In genomic region chr15:90896480-90896879, GRCm38 (mm10) we compare ENCODE assay signal across 17 mouse cellular contexts.
"Had no signal": no experiment of that assay in that cellular context is flagged by ENCODE, and none has a peak within 500 bp of the region (broad histone marks: within the 10 kb centered on the region; RNA-seq: fewer than 3 reads in every experiment).

No protein-coding gene starts in this region.

- H3K27me3 ChIP-seq: limb, embryonic 13.5 days; midbrain, embryonic 12.5 days; midbrain, embryonic 15.5 days; neural tube, embryonic 12.5 days; neural tube, embryonic 15.5 days had no signal

- H3K9me3 ChIP-seq: limb, embryonic 10.5 days; limb, embryonic 13.5 days; midbrain, embryonic 12.5 days; midbrain, embryonic 15.5 days; neural tube, embryonic 12.5 days; neural tube, embryonic 15.5 days had no signal

- H3K4me3 ChIP-seq: limb, embryonic 10.5 days; limb, embryonic 13.5 days; midbrain, embryonic 12.5 days; midbrain, embryonic 15.5 days; neural tube, embryonic 12.5 days; neural tube, embryonic 15.5 days had no signal

- H3K9ac ChIP-seq: limb, embryonic 13.5 days; midbrain, embryonic 12.5 days; midbrain, embryonic 15.5 days; neural tube, embryonic 12.5 days; neural tube, embryonic 15.5 days had no signal

- H3K4me1 ChIP-seq: limb, embryonic 10.5 days; limb, embryonic 13.5 days; midbrain, embryonic 12.5 days; midbrain, embryonic 15.5 days; neural tube, embryonic 12.5 days; neural tube, embryonic 15.5 days had no signal

- DNase-seq: kidney, adult 2 months; kidney, postnatal 10 days; kidney, postnatal 36 days; lung, postnatal 36 days; right cerebral cortex, adult 18-20 months; right cerebral cortex, postnatal 14 days; right cerebral cortex, postnatal 4 days; thymus, adult 18-20 months; thymus, postnatal 36 days had no signal

- H3K36me3 ChIP-seq: limb, embryonic 10.5 days; limb, embryonic 13.5 days; midbrain, embryonic 12.5 days; midbrain, embryonic 15.5 days; neural tube, embryonic 12.5 days; neural tube, embryonic 15.5 days had no signal

- H3K27ac ChIP-seq: limb, embryonic 10.5 days; limb, embryonic 13.5 days; midbrain, embryonic 12.5 days; midbrain, embryonic 15.5 days; neural tube, embryonic 12.5 days; neural tube, embryonic 15.5 days; stomach, postnatal 0 days had no signal

- H3K4me2 ChIP-seq: limb, embryonic 13.5 days; midbrain, embryonic 12.5 days; midbrain, embryonic 15.5 days; neural tube, embryonic 12.5 days; neural tube, embryonic 15.5 days had no signal

- ATAC-seq: intestine, postnatal 0 days; midbrain, embryonic 15.5 days had no signal
